Mouse (Mus musculus): ENCODE measurements around the gene Ccdc85c. TPM values are rescaled to one million over a fixed set of nuclear protein-coding genes. Genes with fewer than 3 reads are reported as not detected.

Ccdc85c gene
- total RNA-seq, 4 experiments from 2014 or later, result 41.1 to 49.4 (median 43.5) TPM

DNA sequence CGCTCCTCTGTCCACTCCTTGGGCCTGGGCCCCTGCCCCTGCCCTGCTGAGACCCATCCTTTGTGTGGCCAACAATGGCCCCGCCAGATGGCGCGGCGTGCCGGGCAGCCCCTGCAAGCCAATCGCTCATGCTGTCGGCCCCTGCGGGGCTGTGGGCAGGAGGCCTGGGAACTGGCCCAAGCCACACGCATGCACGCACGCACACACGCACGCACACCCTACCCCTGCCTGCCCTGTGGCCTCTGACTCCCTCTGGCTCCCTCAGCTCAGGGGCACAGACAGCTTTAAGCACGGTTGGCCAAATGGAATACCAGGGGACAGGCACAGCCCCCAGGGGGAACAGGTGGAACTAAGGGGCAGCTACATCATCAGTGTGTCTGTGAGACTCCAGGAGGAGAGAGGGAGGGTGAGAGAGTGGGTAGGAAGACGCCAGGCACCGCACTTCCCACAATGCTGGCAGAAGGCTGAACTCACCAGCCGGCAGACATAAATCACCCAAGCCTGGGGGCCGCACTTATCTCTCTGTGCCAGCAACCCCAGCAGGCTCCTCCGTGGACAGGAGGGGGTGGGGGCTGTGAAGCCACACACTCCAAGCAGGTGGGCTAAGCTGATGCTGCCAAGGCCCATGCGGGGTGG lies 34.2 kb downstream of the Ccdc85c start:
- DNase-seq (ENCODE audit: low spot score in 2 of 2), result no peak

- no peak for DNase-seq (ENCODE audit: low spot score in 2 of 2)
Observed at GRCm38 (mm10) chr12:108240401-108240890, 34.8 kb downstream of the Ccdc85c start.

DNA sequence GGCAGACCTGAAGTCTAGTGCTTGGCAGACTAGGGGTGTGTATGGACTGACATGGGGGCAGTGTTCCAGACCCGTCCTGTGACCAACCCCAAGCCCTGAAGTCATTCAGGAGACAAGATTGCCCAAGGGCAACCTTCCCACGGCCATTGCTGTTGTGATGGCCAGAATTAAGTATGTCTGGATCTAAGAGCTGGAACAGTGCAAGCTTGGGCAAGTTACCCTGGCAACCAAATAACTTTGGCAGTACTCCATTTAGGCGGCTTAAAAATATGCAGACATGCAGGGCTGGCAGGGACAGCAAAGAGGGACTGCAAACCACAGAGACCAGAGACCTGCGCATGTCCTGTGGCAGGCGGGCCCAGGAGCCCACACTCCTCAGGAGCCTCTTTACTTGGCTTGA lies 35.8 kb downstream of the Ccdc85c start:
- no peak for DNase-seq (ENCODE audit: low spot score in 2 of 2)

DNA sequence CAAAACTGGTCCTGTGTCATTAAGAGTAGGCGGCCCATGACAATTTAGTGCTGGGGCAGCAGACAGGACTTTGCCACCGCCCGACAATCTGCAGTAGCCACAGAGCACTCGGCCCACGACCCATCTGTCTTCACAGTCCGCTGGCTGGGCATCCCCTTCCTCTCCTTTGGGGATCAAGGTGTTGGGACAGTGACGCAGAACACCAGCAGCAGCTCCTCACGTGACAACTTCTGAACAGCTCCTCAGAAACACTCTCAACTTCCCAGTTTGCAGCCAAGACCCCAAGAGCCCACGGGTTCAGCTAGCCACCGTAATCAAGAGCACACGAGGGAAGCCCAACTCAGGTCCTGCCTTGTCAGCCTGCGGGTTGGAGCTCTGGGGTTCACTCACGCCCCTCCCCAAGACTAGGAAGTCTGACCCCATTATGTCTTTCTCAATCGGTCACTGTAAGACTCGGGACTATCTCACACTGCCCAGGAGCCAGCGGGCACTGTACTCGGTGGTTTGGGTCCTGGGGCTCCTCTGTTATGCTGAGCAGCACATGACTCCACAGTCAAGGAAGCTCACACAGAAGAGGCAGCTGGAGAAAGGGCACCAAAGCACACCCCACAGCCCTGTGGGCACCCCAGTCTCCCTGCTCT lies 36.7 kb downstream of the Ccdc85c start:
- DNase-seq (ENCODE audit: low spot score in 2 of 2), result no peak

- DNase-seq (ENCODE audit: low spot score in 2 of 2), result no peak
Observed at GRCm38 (mm10) chr12:108237300-108238006, 37.8 kb downstream of the Ccdc85c start.

DNA sequence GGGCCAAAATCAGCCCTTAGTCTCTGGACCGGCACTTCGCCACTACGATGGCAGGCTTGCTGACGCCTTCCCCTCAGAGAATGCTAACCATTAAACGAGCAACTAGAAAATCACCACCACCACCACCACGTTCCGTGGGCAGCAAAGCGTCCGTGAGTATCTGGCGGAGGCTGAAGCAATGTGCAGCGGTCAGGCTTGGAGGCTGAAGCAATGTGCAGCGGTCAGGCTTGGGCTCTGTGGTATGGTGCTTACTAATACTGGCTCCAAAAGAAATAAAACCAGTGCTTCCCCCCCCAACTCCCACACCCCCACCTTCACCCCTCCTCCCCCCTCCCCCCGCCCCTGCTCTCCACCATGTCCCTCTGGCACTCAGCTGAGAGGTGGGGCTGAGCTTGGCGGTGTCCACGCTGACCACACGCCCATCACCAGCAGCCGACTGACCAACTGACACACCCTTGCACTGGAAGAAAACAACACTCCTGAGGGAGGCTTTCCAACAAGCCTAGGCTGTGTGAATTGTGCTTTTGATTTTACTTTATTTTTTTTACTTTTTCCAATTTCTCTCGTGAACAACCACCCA lies 39.2 kb downstream of the Ccdc85c start:
- no peak for DNase-seq (ENCODE audit: low spot score in 2 of 2)

- no peak for DNase-seq (ENCODE audit: low spot score in 2 of 2)
Observed at GRCm38 (mm10) chr12:108234832-108235602, 40.2 kb downstream of the Ccdc85c start.

GRCm38 (mm10) chr12:108233736-108234135 lies 41.5 kb downstream of the Ccdc85c start:
- no peak for DNase-seq (ENCODE audit: low spot score in 2 of 2)

GRCm38 (mm10) chr12:108231901-108232300 lies 43.3 kb downstream of the Ccdc85c start:
- DNase-seq (ENCODE audit: low spot score in 2 of 2), result no peak

DNA sequence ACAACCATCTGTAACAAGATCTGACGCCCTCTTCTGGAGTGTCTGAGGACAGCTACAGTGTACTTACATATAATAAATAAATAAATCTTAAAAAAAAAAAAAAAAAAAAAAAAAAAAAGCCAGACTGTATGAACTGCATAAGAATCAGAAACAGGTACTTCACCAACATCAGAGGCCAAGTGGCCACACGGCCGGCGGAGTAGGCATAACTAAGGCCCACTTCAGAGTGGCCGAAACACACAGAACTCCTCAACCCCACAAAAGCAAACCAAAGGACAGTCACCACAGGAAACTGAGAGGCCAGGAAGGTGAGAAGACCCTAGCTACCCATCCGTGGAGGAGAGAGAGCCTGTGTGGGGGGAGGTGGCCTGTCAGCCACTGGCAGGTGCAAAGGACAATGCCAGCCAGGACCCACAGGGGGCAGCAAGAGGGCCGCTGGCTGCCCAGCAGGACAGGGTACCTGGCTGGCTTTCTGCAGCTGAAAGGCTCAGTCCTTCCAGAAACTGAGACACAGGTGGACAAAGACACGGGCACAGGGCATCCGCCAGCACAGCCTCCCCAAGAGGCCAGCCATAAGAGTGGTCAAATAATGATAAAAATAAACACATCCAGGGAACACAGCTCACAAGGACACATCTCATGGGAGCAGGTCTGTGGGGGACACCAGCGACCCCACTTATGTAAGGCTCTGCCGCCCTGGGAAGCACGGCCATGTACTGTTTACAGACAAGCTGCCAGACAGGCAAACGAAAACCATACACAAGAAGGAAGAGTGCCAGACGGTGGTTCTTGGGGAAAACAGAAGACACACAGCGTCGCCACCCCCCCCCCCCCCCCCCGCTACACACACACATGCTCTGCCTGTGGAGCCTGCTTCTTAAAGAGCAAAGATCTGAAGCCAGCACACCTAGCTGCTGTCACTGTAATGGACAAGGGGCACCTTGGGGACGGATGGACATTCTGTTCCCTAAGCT lies 44.1 kb downstream of the Ccdc85c start:
- no peak for DNase-seq (ENCODE audit: low spot score in 2 of 2)

GRCm38 (mm10) chr12:108230077-108230476 lies 45.1 kb downstream of the Ccdc85c start:
- no peak for DNase-seq (ENCODE audit: low spot score in 2 of 2)

DNA sequence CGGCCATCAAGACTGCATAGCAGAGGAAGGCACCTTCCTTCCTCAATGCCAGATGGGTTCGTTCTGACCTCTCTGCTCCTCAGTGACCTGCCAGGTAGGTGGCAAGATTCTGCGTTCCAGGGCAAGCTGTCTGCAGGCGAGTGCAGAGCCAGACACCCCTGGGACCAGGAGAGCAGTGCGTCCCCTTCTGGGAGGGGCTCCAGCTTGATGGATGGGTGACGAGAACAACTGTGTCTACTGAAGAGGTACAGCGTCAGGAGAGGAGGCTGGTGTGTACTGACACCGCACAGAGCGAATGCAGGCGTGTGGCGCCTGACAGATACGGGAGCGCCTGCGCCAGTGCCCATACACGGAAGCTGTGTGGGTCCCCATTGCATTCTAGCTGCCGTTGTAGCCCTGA lies 47.7 kb downstream of the Ccdc85c start:
- no peak for DNase-seq (ENCODE audit: low spot score in 2 of 2)

GRCm38 (mm10) chr12:108226941-108227340 lies 48.3 kb downstream of the Ccdc85c start:
- DNase-seq (ENCODE audit: low spot score in 2 of 2), result no peak

- DNase-seq (ENCODE audit: low spot score in 2 of 2), result no peak
Observed at GRCm38 (mm10) chr12:108226216-108226615, 49.0 kb downstream of the Ccdc85c start.

DNA sequence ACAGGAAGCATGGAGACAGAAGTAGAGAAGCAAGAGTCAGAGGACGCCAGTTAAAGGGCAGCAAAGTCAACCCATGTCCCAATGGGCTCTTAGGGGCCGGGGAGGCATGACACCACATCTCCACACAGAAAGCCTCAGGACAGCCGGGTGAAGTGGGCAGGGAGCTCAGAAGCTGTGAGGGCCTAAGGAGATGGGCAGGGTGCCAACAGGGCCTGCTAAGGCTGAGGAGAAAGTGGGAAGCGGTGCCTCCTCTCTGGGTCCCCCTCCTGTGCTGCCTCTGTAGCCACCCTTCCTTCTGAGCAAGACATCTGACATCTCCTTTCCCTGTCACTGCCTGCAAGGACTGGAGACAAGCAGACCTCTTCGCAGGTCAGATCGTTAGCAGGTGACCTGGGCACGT lies 49.4 kb downstream of the Ccdc85c start:
- DNase-seq (ENCODE audit: low spot score in 2 of 2), result no peak

DNA sequence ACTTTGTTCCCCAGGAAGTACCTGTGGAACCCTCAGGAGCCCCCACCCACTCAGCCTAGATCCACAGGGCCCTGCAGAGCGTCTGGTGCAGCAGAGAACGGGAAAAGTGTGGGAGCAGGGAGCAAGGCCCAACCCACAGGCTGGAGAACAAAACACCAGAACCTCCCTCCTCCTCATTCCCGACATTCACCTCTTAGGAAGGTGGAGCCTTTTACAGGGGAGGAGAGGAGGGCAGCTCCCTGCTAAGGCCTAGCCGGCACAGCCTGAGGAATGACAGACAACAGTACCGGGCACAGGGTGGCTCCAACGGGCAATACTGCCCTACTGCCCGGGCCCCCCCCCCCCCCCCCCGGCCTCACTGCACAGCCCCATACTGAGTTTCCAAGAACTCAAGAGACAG lies 51.9 kb downstream of the Ccdc85c start:
- DNase-seq (ENCODE audit: low spot score in 2 of 2), result no peak

GRCm38 (mm10) chr12:108221712-108222111 lies 53.5 kb downstream of the Ccdc85c start:
- no peak for DNase-seq (ENCODE audit: low spot score in 2 of 2)

GRCm38 (mm10) chr12:108221206-108221605 lies 54.0 kb downstream of the Ccdc85c start:
- no peak for DNase-seq (ENCODE audit: low spot score in 2 of 2)

DNA sequence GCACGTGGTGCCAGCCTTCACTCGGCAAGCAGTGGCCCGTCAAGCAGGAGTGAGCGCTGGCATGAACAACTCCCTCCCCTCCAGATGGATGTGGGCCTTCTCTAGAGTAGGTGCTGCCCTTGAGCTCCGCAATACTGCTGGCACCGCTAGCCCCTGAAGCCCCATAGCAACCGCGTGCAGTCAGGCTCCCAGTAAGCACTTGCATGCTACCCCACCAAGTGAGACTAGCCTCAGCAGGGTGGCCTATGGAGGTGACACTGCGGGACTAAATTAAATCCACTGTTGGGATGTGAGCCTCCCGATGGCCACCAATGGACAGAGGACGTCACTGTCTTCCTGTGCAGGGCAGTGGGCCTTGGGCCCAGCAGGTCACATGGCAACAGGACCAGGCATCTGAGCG lies 54.6 kb downstream of the Ccdc85c start:
- DNase-seq (ENCODE audit: low spot score in 2 of 2), result no peak

All from gastrocnemius, adult 8-10 months (tissue).